Mouse (Mus musculus): ENCODE measurements around the gene Ucn2. TPM values are rescaled to one million over a fixed set of nuclear protein-coding genes. Genes with fewer than 3 reads are reported as not detected.

Gene Ucn2
- polyA plus RNA-seq, 1 experiment from 2014 or later: not detected

DNA sequence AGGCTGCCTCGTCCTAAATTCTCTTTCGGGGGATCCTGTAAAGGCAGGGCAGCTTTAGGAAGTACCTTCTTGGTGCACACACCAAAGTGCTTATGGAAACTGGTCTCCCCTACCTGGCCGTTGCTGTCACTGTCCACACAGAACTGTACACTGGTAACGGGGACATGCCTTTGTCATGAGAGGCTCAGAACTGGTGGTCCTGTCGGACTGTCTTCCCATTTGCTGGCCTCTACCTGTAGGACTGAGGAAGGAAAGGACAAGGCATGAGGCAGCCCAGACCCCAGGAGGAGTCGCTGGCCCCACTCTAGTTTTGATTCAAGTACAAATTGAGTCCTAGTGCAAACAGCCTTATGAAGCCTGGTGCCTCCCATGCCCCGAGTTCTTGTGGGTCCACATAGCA is 45.2 kb downstream of the Ucn2 start:
- ATAC-seq (replicated peaks; ENCODE audit: insufficient number of reproducible peaks, low FRiP score, low TSS enrichment): no peak
- Histone ChIP-seq H3K4me1 (ENCODE audit: control insufficient read depth, insufficient read depth, low read length) (no peaks in the 10 kb centered on the region), H3K9ac (ENCODE audit: low read depth, low read length) (no peak overlapping the region), H3K4me3 (ENCODE audit: low read depth, low read length) (no peak overlapping the region), H3K9me3 (replicated peaks; ENCODE audit: control insufficient read depth, low read length) (no peaks in the 10 kb centered on the region), H3K4me2 (no peak overlapping the region), H3K27me3 (ENCODE audit: control insufficient read depth, insufficient read depth, low read length) (no peaks in the 10 kb centered on the region), H3K27ac (ENCODE audit: low read depth, low read length) (no peak overlapping the region), H3K36me3 (ENCODE audit: control insufficient read depth, insufficient read depth, low read length) (no peaks in the 10 kb centered on the region)
- WGBS (ENCODE audit: insufficient replicate concordance): 90% methylated on average over 7 of the region's 7 CpGs

DNA sequence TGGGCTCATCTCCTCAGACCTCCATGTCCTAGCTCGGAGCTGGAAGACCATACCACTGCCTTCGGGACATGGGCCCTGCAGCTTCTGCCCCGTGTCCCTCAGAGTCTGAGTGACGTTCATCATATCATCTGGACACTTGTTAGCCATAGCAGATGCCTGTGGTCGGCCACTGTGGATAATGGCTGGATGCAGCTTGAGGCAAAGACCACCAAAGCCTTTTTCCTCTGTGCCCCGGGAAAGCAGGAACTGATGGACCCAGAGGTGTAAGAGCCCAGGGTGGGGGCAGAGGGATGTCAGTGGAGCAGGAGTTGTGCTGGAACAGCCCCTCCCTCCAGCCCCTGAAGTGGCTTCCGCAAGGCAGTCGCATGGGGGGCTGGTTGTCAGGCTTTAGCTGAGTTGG is 45.9 kb downstream of the Ucn2 start:
- H3K4me3 ChIP-seq (ENCODE audit: low read depth, low read length): no peak overlapping the region
- H3K36me3 ChIP-seq (ENCODE audit: control insufficient read depth, insufficient read depth, low read length): no peaks in the 10 kb centered on the region
- no peak overlapping the region for H3K4me2 ChIP-seq
- H3K9me3 ChIP-seq (replicated peaks; ENCODE audit: control insufficient read depth, low read length): no peaks in the 10 kb centered on the region
- H3K4me1 ChIP-seq (ENCODE audit: control insufficient read depth, insufficient read depth, low read length): no peaks in the 10 kb centered on the region
- no peak overlapping the region for H3K9ac ChIP-seq (ENCODE audit: low read depth, low read length)
- 71% methylated on average over 8 of the region's 8 CpGs for WGBS (ENCODE audit: insufficient replicate concordance)
- no peak overlapping the region for H3K27ac ChIP-seq (ENCODE audit: low read depth, low read length)
- no peaks in the 10 kb centered on the region for H3K27me3 ChIP-seq (ENCODE audit: control insufficient read depth, insufficient read depth, low read length)
- no peak for ATAC-seq (replicated peaks; ENCODE audit: insufficient number of reproducible peaks, low FRiP score, low TSS enrichment)

DNA sequence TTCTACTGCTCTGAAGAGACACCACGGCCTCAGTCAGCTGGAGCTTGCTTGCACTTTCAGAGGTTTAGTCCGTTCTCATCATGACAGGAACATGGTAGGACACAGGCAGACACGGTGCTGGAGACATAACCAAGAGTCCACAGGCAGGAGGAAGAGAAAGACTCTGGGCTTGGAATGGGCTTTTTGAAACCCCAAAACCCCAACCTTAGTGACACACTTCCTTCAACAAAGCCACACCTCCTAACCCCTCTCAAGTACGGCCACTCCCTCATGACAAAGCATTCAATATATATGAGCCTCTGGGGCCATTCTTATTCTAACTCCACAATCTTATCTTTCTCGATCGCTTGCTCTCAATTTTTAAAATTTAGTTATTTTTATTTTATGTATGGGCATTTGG is 46.6 kb downstream of the Ucn2 start:
- no peak for ATAC-seq (replicated peaks; ENCODE audit: insufficient number of reproducible peaks, low FRiP score, low TSS enrichment)
- Histone ChIP-seq H3K27ac (ENCODE audit: low read depth, low read length) (no peak overlapping the region), H3K4me3 (ENCODE audit: low read depth, low read length) (no peak overlapping the region), H3K4me1 (ENCODE audit: control insufficient read depth, insufficient read depth, low read length) (no peaks in the 10 kb centered on the region), H3K27me3 (ENCODE audit: control insufficient read depth, insufficient read depth, low read length) (no peaks in the 10 kb centered on the region), H3K9me3 (replicated peaks; ENCODE audit: control insufficient read depth, low read length) (no peaks in the 10 kb centered on the region), H3K4me2 (no peak overlapping the region), H3K36me3 (ENCODE audit: control insufficient read depth, insufficient read depth, low read length) (no peaks in the 10 kb centered on the region), H3K9ac (ENCODE audit: low read depth, low read length) (no peak overlapping the region)
- 76% methylated on average over 6 of the region's 6 CpGs for WGBS (ENCODE audit: insufficient replicate concordance)

MicroRNAs encoded within 50 kb of the gene (microRNA counts, 519-probe panel; counts per million panel counts)
- 32.2 counts per million for microRNA mmu-miR-711

Small RNA genes lying within 50 kb of the gene (microRNA-seq; reads per million reads assigned to microRNA genes)
- gene Mir711 (ENCODE audit: borderline number of aligned reads): not detected

Other genes starting within 250 kb of the Ucn2 start
- gene Ip6k2, start 202.2 kb upstream of the Ucn2 start, polyA plus RNA-seq (2014; fragmentation: Nextera tagmentation; extraction: Ambion mirVana): 44.3 and 48.7 TPM in 2 replicates
- 7.3 and 9.5 TPM in 2 replicates for gene Nckipsd, start 177.6 kb upstream of the Ucn2 start, polyA plus RNA-seq (2014; fragmentation: Nextera tagmentation; extraction: Ambion mirVana)
- gene Celsr3, start 159.7 kb upstream of the Ucn2 start, polyA plus RNA-seq (2014; fragmentation: Nextera tagmentation; extraction: Ambion mirVana): 0.04 and 0.10 TPM in 2 replicates
- 6.3 and 7.0 TPM in 2 replicates for gene Slc26a6, start 132.7 kb upstream of the Ucn2 start, polyA plus RNA-seq (2014; fragmentation: Nextera tagmentation; extraction: Ambion mirVana)
- gene Tmem89, start 71.4 kb upstream of the Ucn2 start, polyA plus RNA-seq (2014; fragmentation: Nextera tagmentation; extraction: Ambion mirVana): not detected in 2 replicates
- gene Uqcrc1, start 49.4 kb upstream of the Ucn2 start, polyA plus RNA-seq (2014; fragmentation: Nextera tagmentation; extraction: Ambion mirVana): 707 and 751 TPM in 2 replicates
- 0.28 and 0.77 TPM in 2 replicates for gene Col7a1, start 32.4 kb upstream of the Ucn2 start, polyA plus RNA-seq (2014; fragmentation: Nextera tagmentation; extraction: Ambion mirVana)
- 3.6 and 4.5 TPM in 2 replicates for gene Pfkfb4, start 5.8 kb downstream of the Ucn2 start, polyA plus RNA-seq (2014; fragmentation: Nextera tagmentation; extraction: Ambion mirVana)
- 49.0 and 59.1 TPM in 2 replicates for gene Shisa5, start 52.6 kb downstream of the Ucn2 start, polyA plus RNA-seq (2014; fragmentation: Nextera tagmentation; extraction: Ambion mirVana)
- gene Trex1, start 73.7 kb downstream of the Ucn2 start, polyA plus RNA-seq (2014; fragmentation: Nextera tagmentation; extraction: Ambion mirVana): 5.7 and 7.0 TPM in 2 replicates
- 18.0 and 18.6 TPM in 2 replicates for gene Atrip, start 88.1 kb downstream of the Ucn2 start, polyA plus RNA-seq (2014; fragmentation: Nextera tagmentation; extraction: Ambion mirVana)
- gene Ccdc51, start 96.5 kb downstream of the Ucn2 start, polyA plus RNA-seq (2014; fragmentation: Nextera tagmentation; extraction: Ambion mirVana): 15.5 and 15.8 TPM in 2 replicates
- 776 and 790 TPM in 2 replicates for gene Tma7, start 96.6 kb downstream of the Ucn2 start, polyA plus RNA-seq (2014; fragmentation: Nextera tagmentation; extraction: Ambion mirVana)
- gene Plxnb1, start 109.4 kb downstream of the Ucn2 start, polyA plus RNA-seq (2014; fragmentation: Nextera tagmentation; extraction: Ambion mirVana): 5.5 and 6.8 TPM in 2 replicates
- not detected in 2 replicates for gene Fbxw21, start 176.0 kb downstream of the Ucn2 start, polyA plus RNA-seq (2014; fragmentation: Nextera tagmentation; extraction: Ambion mirVana)
- gene Fbxw13, start 210.0 kb downstream of the Ucn2 start, polyA plus RNA-seq (2014; fragmentation: Nextera tagmentation; extraction: Ambion mirVana): not detected in 2 replicates
- gene Fbxw20, start 248.7 kb downstream of the Ucn2 start, polyA plus RNA-seq (2014; fragmentation: Nextera tagmentation; extraction: Ambion mirVana): not detected in 2 replicates

Measured in heart, embryonic 11.5 days (tissue).